Mouse (Mus musculus): ENCODE data around the gene Prtn3.

DNA sequence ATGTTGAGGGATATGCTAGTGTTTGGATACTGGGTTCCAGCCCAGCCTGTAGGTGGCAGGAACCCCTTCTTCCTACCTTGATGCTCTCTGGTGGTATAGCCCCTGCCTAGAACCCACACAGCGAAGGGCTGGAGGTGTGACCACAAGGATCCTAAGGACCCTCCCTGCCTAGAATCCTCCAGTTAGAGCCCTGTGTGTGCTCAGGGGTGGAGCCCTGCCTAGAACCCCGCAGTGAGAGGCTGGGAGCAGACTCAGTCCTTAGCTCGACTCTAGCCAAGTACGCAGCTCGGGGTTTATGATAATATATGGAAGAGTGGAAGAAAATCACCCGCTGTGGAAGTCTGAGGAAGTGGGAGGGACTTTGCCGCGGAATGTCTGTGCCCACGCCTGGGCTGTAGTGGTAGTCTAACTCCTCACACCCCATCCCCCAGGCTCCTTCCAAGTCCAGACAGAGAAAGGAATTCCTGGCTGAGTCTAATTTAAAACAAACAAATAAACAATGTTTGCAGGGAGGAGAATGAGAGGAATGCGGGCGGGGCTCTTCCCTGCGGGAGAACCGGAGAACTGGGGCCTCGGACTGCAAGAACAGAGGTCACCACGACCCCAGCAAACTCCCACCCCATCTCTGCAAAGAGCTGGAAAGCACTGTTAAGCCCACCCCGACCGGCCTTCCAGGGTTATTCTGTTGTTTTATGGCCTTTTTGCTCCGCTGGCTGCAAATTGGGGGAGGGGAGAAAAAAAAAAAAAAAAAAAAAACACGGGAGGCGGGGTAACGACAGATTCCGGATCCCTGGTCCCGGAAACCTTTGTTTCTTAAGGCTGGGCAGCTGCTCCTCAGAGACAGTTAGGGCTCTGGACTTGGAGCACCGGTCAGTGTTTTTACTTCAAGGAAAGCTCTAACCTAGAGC lies 33.4 kb upstream of the Prtn3 start:
- TF ChIP-seq CTCF (IDR thresholded peaks at IDR 0.05; ENCODE audit: control insufficient read depth, insufficient read depth, insufficient replicate concordance, low read depth, low read length), result no peak
- TF ChIP-seq POLR2A (IDR thresholded peaks at IDR 0.05; ENCODE audit: control insufficient read depth, low read depth, low read length), result 0 out of 2 replicates have a peak, but pooled peaks have one; percentile 38
